Mouse (Mus musculus): ENCODE data around the gene Rhbdl1. TPM values are rescaled to one million over a fixed set of nuclear protein-coding genes. Genes with fewer than 3 reads are reported as not detected.
A peak's percentile ranks its signal among the peaks of the same experiment; 100 is the strongest.

The Rhbdl1 gene
- total RNA-seq, 1 experiment, result 1.1 TPM

DNA sequence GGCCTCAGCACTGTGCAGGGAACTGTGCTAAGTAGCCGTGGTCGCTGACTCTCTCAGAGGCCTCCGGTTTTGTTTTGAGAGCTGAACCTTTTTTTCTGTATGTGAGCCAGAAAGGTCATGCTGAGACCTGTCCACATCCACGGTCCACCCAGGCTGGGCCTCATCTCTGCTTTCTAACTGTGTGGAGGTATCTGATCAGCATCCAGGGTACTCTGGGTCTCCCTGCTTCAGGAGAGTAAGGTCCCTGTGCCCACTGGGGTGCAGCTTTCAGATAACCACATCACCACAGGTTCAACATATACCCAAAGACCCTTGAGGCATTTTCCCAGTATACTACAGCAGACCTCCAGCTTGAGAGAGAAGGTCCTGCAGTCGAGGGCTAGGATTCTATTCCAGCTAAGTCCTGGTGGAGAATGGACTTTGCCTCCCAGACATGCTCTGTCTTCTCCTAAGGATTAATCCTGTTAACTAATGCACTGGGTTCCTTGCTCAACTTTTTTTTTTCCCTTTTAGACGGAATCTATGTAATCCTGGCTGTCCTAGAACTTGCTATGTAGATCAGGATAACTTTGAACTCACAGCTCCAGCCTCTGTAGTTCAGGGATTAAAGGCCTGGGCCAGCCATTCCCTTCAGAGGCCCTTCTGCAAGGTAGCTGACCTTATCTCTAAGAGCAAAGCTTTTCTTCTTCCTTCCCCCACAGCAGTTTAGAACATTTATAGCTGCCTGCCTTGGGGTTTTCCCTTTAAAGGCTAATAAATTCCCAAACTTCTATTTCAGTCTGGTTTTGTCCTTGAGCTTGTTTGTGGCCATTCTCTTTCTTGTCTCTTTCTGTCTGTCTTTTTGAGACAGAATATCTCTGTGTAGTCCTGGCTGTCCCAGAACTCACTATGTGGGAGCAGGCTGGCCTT is 24.9 kb upstream of the Rhbdl1 start:
- TF ChIP-seq HCFC1 (IDR thresholded peaks at IDR 0.05; ENCODE audit: borderline replicate concordance, insufficient read depth, low read length), result no peak
- TF ChIP-seq ZNF384 (IDR thresholded peaks at IDR 0.05; ENCODE audit: low read depth, low read length), result no peak
- TF ChIP-seq ZC3H11A (IDR thresholded peaks at IDR 0.05; ENCODE audit: borderline replicate concordance, low read depth, low read length), result no peak
- no peak for TF ChIP-seq CHD2 (IDR thresholded peaks at IDR 0.05; ENCODE audit: low read depth, low read length)
- TF ChIP-seq MAFK (IDR thresholded peaks at IDR 0.05; ENCODE audit: insufficient read depth, low read depth, low read length), result no peak
- Histone ChIP-seq H3K4me3 (ENCODE audit: insufficient read depth in 1 of 2, low read depth in 1 of 2, low read length in 2 of 2, poor library complexity in 1 of 2, severe bottlenecking in 1 of 2) (peak overlapping the region; percentile 69 to 77), H3K9ac (ENCODE audit: insufficient read depth, low read depth, low read length, poor library complexity, severe bottlenecking) (peak overlapping the region; percentile 87), H3K36me3 (ENCODE audit: control insufficient read depth, insufficient read depth, low read length, poor library complexity, severe bottlenecking) (peaks cover under 1% of the 10 kb centered on the region; the same call in 1 of the 2 replicates), H3K4me1 (ENCODE audit: control insufficient read depth in 2 of 2, insufficient read depth in 2 of 2, low read length in 2 of 2, poor library complexity in 1 of 2) (peaks cover 0 to 7% of the 10 kb centered on the region in 2 experiments; a peak in 1 of 4 replicates), H3K9me3 (ENCODE audit: control insufficient read depth, insufficient read depth, low read depth, low read length) (no peaks in the 10 kb centered on the region), H3K27ac (ENCODE audit: insufficient read depth, low read depth, low read length, poor library complexity, severe bottlenecking) (no peak overlapping the region)
- no peak for DNase-seq (ENCODE audit: low read depth, low spot score)
- in situ Hi-C loops (cut with MboI; ENCODE audit: low sequenced_read_pairs in 2 of 2, unreplicated experiment in 2 of 2), result no loop called here

- DNase-seq (ENCODE audit: low read depth, low spot score), result no peak
- in situ Hi-C loops (cut with MboI; ENCODE audit: low sequenced_read_pairs in 2 of 2, unreplicated experiment in 2 of 2), result no loop called here
- no peaks in the 10 kb centered on the region for H3K9me3 ChIP-seq (ENCODE audit: control insufficient read depth, insufficient read depth, low read depth, low read length)
- peak within 1 kb of the TSS; percentile 69 to 77 for H3K4me3 ChIP-seq (ENCODE audit: insufficient read depth in 1 of 2, low read depth in 1 of 2, low read length in 2 of 2, poor library complexity in 1 of 2, severe bottlenecking in 1 of 2)
- H3K9ac ChIP-seq (ENCODE audit: insufficient read depth, low read depth, low read length, poor library complexity, severe bottlenecking), result peak within 1 kb of the TSS; percentile 87
- peaks cover 2% of the 10 kb centered on the region; the same call in 1 of the 2 replicates for H3K36me3 ChIP-seq (ENCODE audit: control insufficient read depth, insufficient read depth, low read length, poor library complexity, severe bottlenecking)
- H3K4me1 ChIP-seq (ENCODE audit: control insufficient read depth in 2 of 2, insufficient read depth in 2 of 2, low read length in 2 of 2, poor library complexity in 1 of 2), result peaks cover 0 to 3% of the 10 kb centered on the region in 2 experiments; a peak in 1 of 4 replicates
- TF ChIP-seq HCFC1 (IDR thresholded peaks at IDR 0.05; ENCODE audit: borderline replicate concordance, insufficient read depth, low read length) (no peak; the same call in 1 of the 2 replicates), ZC3H11A (IDR thresholded peaks at IDR 0.05; ENCODE audit: borderline replicate concordance, low read depth, low read length) (no peak), ZNF384 (IDR thresholded peaks at IDR 0.05; ENCODE audit: low read depth, low read length) (no peak), CHD2 (IDR thresholded peaks at IDR 0.05; ENCODE audit: low read depth, low read length) (no peak), MAFK (IDR thresholded peaks at IDR 0.05; ENCODE audit: insufficient read depth, low read depth, low read length) (no peak)
- H3K27ac ChIP-seq (ENCODE audit: insufficient read depth, low read depth, low read length, poor library complexity, severe bottlenecking), result no peak within 1 kb of the TSS
These were observed 24.0 kb upstream of the Rhbdl1 start, which contains the start of gene Wdr90 for GRCm38 (mm10) chr17:25860832-25861703. Wdr90 (minus strand) TSS chr17:25861501.

GRCm38 (mm10) chr17:25860229-25860628 is 23.1 kb upstream of the Rhbdl1 start:
- Histone ChIP-seq H3K4me1 (ENCODE audit: control insufficient read depth in 2 of 2, insufficient read depth in 2 of 2, low read length in 2 of 2, poor library complexity in 1 of 2) (peaks cover 0 to 4% of the 10 kb centered on the region in 2 experiments; a peak in 1 of 4 replicates), H3K27ac (ENCODE audit: insufficient read depth, low read depth, low read length, poor library complexity, severe bottlenecking) (no peak overlapping the region), H3K9me3 (ENCODE audit: control insufficient read depth, insufficient read depth, low read depth, low read length) (no peaks in the 10 kb centered on the region), H3K4me3 (ENCODE audit: insufficient read depth in 1 of 2, low read depth in 1 of 2, low read length in 2 of 2, poor library complexity in 1 of 2, severe bottlenecking in 1 of 2) (no peak overlapping the region), H3K36me3 (ENCODE audit: control insufficient read depth, insufficient read depth, low read length, poor library complexity, severe bottlenecking) (peaks cover 2% of the 10 kb centered on the region; the same call in 1 of the 2 replicates), H3K9ac (ENCODE audit: insufficient read depth, low read depth, low read length, poor library complexity, severe bottlenecking) (no peak overlapping the region)
- TF ChIP-seq HCFC1 (IDR thresholded peaks at IDR 0.05; ENCODE audit: borderline replicate concordance, insufficient read depth, low read length), result no peak
- no peak for TF ChIP-seq ZNF384 (IDR thresholded peaks at IDR 0.05; ENCODE audit: low read depth, low read length)
- no peak for TF ChIP-seq ZC3H11A (IDR thresholded peaks at IDR 0.05; ENCODE audit: borderline replicate concordance, low read depth, low read length)
- TF ChIP-seq MAFK (IDR thresholded peaks at IDR 0.05; ENCODE audit: insufficient read depth, low read depth, low read length), result no peak
- no peak for TF ChIP-seq CHD2 (IDR thresholded peaks at IDR 0.05; ENCODE audit: low read depth, low read length)
- in situ Hi-C loops (cut with MboI; ENCODE audit: low sequenced_read_pairs in 2 of 2, unreplicated experiment in 2 of 2), result no loop called here
- DNase-seq (ENCODE audit: low read depth, low spot score), result no peak

- peak; percentile 83 for DNase-seq (ENCODE audit: low read depth, low spot score)
- H3K4me3 ChIP-seq (ENCODE audit: insufficient read depth in 1 of 2, low read depth in 1 of 2, low read length in 2 of 2, poor library complexity in 1 of 2, severe bottlenecking in 1 of 2), result peak within 1 kb of the TSS; percentile 88 to 93
- in situ Hi-C loops (cut with MboI; ENCODE audit: low sequenced_read_pairs in 2 of 2, unreplicated experiment in 2 of 2), result no loop called here
- H3K9me3 ChIP-seq (ENCODE audit: control insufficient read depth, insufficient read depth, low read depth, low read length), result no peaks in the 10 kb centered on the region
- H3K27ac ChIP-seq (ENCODE audit: insufficient read depth, low read depth, low read length, poor library complexity, severe bottlenecking), result peak within 1 kb of the TSS; percentile 22; the same call in 1 of the 2 replicates
- H3K9ac ChIP-seq (ENCODE audit: insufficient read depth, low read depth, low read length, poor library complexity, severe bottlenecking), result peak within 1 kb of the TSS; percentile 94
- H3K36me3 ChIP-seq (ENCODE audit: control insufficient read depth, insufficient read depth, low read length, poor library complexity, severe bottlenecking), result peaks cover 37% of the 10 kb centered on the region
- H3K4me1 ChIP-seq (ENCODE audit: control insufficient read depth in 2 of 2, insufficient read depth in 2 of 2, low read length in 2 of 2, poor library complexity in 1 of 2), result peaks cover 2 to 6% of the 10 kb centered on the region in 2 experiments; a peak in 1 of 4 replicates
- TF ChIP-seq MAFK (IDR thresholded peaks at IDR 0.05; ENCODE audit: insufficient read depth, low read depth, low read length) (no peak), HCFC1 (IDR thresholded peaks at IDR 0.05; ENCODE audit: borderline replicate concordance, insufficient read depth, low read length) (no peak), ZC3H11A (IDR thresholded peaks at IDR 0.05; ENCODE audit: borderline replicate concordance, low read depth, low read length) (no peak), ZNF384 (IDR thresholded peaks at IDR 0.05; ENCODE audit: low read depth, low read length) (no peak), CHD2 (IDR thresholded peaks at IDR 0.05; ENCODE audit: low read depth, low read length) (no peak)
These were observed 7.4 kb upstream of the Rhbdl1 start, which contains the start of gene Rhot2 for GRCm38 (mm10) chr17:25844396-25844901. Rhot2 (minus strand) TSS chr17:25844851.

All from ES-E14 (cell line).